Mouse (Mus musculus) granulocyte monocyte progenitor cell, adult 5-6 weeks (primary cell): ENCODE measurements at regions not wholly inside any gene's neighbourhood (a gene's known extent, or its start where the extent isn't known, plus 50 kb on each side); places are given as distances from the start of the nearest gene placed in this dataset.

Source experiments
- ATAC-seq: replicated peaks from 2 replicates; pipeline ENCODE4 v1.8.0; 2016; ENCODE audit warnings: mild to moderate bottlenecking, moderate TSS enrichment, inconsistent platforms; ENCODE audit not compliant: poor library complexity, severe bottlenecking

DNA sequence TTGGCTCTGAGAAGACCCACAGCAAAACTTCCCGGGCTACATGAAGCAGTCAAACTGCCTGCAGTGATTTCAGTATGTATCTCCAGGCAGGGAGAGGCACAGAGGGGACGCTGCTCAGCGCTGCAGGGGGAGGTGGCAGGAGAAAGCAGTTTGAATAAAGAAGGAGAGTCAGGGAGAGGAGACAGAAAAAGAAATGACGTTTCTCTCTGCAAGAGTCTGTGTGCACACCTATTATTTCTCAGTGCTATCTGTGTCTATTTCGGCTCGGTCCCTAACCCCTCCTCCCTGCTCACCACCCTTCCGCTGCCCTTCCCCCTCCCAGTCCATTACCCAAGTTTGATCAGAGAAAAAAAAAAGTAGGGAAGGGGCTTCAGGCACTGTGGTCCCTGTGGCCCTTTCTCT, 391.4 kb upstream of the Cited2 start:
- ATAC-seq, result no peak

GRCm38 (mm10) chr10:17332025-17332767, 390.8 kb upstream of the Cited2 start:
- peak; percentile 20; the same call in 1 of the 2 replicates for ATAC-seq

GRCm38 (mm10) chr10:17332986-17333385, 390.0 kb upstream of the Cited2 start:
- no peak for ATAC-seq

DNA sequence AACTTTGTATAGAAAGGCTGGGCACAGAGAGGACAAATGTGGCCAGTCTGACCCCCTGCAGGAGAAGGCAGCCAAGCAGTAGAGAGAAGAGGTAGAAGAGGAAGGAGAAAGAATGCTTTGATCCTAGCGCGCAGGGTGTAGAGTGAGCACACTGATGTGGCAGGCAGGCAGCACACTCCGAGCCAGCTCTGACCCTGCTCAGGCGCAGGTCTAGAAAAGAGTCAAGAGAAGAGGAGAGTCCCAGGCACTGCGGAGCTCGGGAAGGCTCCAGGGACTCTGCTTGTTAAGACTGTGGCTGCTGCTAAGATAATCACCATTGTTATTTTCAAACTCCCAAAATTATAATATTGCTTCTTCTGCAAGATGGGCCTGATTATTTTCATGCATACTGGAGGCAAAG, 389.3 kb upstream of the Cited2 start:
- ATAC-seq, result no peak

GRCm38 (mm10) chr10:17337217-17337616, 385.8 kb upstream of the Cited2 start:
- no peak for ATAC-seq

DNA sequence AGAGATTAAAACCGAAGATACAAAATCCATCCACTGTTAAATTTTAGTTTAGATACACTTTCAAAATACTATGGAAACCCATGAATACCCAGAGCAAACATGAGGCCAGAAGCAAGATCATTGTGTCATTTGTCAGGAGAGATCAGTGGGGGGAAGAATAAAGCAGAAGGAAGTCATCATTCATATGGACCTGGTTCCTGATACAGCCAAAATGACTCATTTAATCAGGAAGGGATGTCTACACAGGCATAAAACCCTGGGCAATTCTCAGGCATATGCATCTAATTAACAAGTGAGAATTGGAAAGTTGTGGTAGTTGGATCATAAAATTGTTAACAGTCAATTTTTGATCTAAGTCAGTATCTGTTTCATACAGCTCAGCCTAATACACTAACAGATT, 379.2 kb upstream of the Cited2 start:
- ATAC-seq, result peak; percentile 56

GRCm38 (mm10) chr10:17352202-17352994, 370.6 kb upstream of the Cited2 start:
- no peak for ATAC-seq

DNA sequence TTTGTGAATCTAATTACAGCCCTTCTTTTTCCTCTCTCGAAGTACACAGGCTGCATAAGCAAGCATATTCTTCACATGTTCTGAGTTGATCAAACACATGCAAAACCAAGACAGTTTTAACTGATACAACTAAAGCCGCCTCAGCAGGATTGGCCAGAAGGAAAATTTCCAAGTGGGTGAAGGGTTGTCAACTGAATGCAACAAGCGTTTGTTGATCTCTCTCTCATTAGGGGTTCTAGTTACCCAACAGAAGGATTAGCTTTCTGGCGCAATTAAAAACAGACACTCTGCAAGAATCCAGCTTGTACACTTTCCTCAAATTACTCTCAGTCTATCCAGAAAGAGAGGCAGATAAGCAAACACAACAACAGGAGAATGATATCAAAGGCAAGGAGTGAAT, 367.5 kb upstream of the Cited2 start:
- ATAC-seq, result no peak

DNA sequence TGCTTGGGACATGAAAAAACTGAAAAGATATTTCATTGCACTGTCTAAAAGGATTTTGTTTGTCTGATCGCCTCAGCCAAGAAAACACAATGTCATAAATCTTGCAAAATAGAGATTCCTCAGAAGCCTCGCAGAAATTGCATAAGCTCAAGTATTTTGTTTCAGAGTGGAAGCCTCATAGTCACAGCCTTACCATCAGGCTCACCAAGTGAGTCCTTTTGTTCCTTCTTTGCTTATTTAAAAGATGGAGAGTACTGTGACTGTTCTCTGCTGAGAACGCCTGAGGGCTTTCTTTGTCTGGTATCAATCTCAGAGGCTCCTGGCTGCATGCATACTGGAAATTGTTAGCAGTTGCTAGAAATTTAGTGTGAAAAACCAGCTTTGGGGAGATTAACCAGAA, 367.0 kb upstream of the Cited2 start:
- ATAC-seq, result no peak

DNA sequence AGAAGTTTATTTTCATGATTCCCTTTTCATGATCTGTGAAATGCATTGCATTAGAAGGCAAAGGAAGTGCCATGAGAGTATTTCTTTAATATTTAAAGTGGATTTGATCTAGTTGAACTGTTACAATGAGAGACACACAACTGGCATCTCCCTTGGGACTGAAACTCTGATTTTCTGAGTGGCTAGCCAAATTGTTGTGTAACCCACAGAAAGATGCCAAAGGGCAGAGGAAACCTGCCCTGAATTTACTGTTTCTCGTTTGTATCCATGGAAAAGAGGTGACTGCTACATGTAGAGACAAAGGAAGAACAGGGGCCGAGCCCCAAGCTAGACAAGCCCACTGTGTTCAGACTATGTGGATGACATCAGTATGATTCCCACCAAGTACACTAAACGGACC, 360.4 kb upstream of the Cited2 start:
- no peak for ATAC-seq

DNA sequence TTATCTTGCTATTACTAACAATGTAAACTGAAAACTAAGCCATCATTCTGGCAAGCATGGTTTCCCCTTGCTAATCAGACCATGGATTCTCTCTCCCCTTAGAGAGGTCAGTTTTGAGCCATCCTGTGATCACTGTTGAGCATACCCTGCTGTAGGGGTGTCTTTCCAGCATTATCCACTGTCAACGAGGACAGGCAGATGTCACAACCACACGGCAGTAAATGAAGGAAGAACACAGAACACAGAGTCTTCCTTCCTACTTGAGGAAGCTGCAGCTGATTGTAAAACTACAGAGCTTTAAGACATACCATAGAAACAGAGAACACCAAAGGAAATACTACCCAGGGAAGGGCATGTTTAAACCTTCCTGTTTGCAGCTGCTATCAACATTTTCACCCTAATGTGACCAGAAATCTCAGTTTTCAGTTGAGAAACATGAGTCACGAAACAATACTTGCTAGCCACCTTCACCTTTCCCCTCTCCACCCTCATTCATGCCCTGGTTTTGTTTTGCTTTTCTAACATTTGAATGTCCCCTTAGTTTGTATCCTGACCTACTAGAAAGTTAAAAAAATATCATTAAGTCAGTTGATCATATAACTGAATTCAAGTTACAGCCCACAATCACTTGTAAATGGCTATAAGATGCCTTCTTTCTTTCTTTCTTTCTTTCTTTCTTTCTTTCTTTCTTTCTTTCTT, 356.8 kb upstream of the Cited2 start:
- peak; percentile 22; the same call in 1 of the 2 replicates for ATAC-seq

DNA sequence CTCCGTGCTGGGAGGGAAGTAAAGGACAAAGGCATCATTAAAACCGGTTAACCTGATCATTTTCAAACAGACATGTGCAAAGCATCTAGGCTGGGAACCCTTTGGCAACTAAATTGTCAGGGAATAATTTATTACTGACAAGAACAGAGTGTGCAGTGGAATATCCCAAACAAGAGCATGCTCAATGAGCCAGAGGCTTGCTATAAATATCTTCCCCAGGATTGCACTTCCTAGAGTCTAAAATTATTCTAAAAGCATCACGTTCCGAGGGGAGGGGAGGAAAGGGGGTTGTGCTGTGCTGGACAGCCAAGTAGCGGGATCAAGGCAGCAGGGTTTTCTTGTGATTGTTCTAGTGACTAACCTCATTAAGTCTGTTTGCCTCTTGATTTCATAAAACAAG, 356.0 kb upstream of the Cited2 start:
- ATAC-seq, result no peak

GRCm38 (mm10) chr10:17367430-17367829, 355.6 kb upstream of the Cited2 start:
- no peak for ATAC-seq

- no peak for ATAC-seq
Measured at GRCm38 (mm10) chr10:17368636-17369035, 354.4 kb upstream of the Cited2 start.

DNA sequence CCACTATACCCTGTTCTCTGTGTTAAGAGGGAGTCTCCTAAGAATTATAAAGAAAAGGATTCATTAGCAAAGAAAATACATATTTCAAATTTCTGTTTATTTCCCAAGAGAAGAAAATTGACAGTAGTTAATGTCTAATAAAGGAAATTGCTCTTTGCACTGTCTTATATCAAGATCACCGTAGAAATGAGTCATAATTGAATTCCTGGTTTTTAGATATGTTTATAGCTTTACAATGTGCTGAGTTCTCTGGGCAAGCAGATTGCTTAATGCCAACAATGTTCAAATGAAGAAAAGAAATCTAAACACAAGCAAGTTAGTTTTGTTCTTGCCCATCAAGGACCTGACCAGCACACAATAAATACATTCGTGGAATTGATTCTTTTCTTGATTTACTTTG, 350.1 kb upstream of the Cited2 start:
- no peak for ATAC-seq

- no peak for ATAC-seq
Measured at GRCm38 (mm10) chr10:17374047-17374446, 349.0 kb upstream of the Cited2 start.

GRCm38 (mm10) chr10:17382990-17383389, 340.0 kb upstream of the Cited2 start:
- peak; percentile 52; the same call in 1 of the 2 replicates for ATAC-seq

DNA sequence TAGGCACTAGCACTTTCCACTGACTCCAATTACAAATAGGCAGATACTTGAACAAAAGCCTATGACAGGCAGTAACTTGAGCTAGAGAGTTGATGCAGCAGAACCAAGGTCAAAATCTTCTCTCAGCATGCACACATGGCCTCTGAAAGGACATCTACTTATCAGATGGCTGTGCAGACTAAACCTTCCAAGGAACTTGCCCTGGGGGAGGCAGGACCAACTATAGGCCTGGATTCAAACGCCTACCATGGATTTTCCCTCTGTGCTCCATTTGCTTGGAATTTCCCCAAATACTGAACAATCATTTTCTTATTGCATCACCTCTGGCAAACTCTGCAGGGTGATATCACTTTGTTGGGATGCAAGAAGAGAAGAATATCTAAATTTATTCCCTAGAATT, 337.8 kb upstream of the Cited2 start:
- ATAC-seq, result no peak

GRCm38 (mm10) chr10:17387296-17387695, 335.7 kb upstream of the Cited2 start:
- no peak for ATAC-seq

GRCm38 (mm10) chr10:17395495-17396224, 327.4 kb upstream of the Cited2 start:
- no peak for ATAC-seq
